Mouse (Mus musculus) MN1 (cell line): Measurements from ENCODE around the gene Anxa5.
A peak's percentile ranks its signal among the peaks of the same experiment; 100 is the strongest.

Experiments
- DNase-seq: peaks from one replicate; pipeline ENCODE4 v3.0.0-alpha.2; 2016; ENCODE audit warnings: low spot score

Gene Anxa5

DNA sequence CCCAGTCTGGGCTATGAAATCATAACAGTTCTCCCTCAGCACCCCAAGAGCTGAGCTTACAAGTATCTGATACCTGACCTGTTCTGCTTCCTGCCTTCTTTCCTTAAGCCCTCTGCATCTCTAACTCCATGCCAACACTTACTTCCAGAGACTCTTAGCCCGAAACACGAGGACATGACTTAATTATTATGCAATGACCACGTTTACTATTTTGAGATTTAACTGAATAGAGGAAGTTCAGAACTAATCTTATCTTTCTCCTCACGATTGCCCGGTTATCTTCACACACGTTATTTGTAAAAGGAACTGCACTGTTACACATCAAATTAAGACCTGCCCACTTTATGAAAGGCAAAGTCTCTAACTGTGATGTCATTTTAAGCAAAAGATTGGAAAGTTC is 28.8 kb downstream of the Anxa5 start:
- no peak for DNase-seq

DNA sequence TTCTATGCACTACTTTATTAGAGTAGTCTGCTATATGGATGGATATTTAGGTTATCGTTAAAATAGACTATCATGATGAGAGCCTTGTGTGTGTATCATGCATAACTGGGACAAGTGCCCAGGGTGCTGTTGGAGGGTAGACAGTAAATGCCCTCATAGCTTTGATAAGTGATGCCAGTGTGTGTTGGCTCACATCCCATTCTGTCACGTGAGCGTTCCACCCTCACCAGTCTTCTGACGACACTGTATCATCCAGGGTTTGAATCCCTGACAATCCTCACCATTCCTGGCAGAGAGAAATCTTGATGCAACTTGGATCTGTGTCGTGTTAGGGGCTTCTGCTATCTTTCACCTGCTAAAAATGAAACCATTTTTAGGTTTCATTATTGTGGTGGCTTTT is 29.2 kb downstream of the Anxa5 start:
- DNase-seq: peak; percentile 32

DNA sequence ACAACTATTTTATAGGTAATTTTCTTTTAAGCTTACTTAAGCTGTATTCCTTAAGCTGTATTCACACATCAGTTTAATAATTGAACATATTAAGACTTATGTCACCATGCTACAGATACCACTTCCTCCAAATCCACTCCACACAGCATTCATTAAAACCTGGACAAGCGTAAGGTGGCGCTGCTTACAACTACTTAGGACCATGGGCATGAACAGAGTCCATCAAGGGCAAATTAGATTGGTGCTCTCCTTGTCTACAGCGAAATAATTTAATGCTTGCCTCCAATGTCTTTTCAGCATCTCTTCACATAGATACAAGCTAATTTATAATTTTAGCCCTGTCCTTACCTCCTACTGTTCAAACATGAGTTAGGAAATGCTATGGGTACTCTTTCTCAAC is 29.7 kb downstream of the Anxa5 start:
- no peak for DNase-seq

DNA sequence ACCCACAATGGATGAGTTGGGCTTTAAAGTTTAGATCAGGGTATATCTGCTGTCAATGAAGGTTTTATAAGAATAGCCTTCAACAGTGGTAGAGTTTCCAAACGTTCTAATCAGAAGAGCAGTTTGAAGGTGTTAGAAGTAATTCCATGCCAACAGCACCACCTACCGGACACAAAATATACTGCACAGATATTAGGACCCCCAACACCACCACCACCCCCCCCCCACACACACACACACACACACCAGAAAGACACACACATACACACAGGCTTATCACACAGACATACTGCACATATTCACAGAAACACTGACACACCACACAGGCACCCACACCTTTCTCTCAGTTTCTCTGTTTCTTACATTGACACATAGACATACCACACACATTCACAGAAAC is 33.3 kb downstream of the Anxa5 start:
- DNase-seq: peak; percentile 58

DNA sequence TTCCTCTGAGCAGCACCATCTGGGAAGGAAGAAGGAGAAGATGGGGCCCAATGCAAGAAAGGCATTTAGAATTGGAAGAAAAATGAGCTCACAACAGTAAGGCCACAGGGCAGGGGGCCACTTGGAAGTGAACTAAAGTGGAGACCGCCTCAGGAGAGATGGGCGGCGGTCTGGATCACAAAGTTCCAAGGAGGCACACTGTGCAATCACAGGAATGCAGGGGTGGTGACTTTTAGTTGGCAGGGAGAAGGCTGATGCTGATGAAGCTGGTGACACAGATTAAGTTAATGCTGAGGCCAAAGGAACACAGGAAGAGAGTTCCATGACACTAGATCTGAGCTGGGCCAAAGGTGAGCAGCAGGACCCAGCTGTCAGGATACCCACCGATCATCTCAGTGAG is 35.4 kb downstream of the Anxa5 start:
- DNase-seq: no peak

DNA sequence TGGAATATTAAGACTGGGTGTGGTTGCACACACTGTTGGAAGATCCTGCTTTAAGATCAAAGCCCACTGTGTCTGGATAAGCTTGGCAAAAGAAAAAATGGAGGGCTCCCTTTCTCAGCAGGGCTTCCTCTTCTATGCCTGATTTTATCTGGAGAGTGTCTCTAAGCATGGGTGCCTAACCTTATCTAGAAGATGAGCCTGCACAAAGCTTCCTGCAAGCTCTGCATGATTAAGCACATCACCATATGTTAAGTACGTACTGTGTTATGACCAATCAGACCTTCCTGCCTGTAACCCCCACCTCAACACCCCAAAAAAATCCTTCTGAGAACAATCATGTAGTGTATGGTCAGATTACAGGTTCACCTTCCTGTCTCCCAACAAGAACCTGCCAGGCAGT is 45.3 kb downstream of the Anxa5 start:
- DNase-seq: no peak

DNA sequence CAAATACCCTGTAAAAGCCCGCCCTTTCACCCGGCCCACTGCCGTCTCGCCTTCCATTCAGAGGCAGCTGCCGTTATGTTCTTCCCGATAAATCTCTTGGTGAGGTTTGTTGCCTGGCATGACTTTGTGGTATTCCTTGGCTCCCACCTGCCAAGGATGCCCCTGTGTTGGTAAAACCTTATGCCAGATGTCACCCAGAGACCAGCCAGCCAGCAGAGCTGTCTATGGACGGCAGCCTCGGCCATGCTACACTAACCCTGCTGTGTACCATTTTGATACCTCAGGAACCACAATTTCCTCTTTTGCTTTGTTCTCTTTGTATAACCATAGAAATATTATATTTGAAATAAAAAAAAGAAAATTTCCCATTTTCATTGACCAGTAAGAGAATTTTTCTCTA is 48.3 kb downstream of the Anxa5 start:
- no peak for DNase-seq

DNA sequence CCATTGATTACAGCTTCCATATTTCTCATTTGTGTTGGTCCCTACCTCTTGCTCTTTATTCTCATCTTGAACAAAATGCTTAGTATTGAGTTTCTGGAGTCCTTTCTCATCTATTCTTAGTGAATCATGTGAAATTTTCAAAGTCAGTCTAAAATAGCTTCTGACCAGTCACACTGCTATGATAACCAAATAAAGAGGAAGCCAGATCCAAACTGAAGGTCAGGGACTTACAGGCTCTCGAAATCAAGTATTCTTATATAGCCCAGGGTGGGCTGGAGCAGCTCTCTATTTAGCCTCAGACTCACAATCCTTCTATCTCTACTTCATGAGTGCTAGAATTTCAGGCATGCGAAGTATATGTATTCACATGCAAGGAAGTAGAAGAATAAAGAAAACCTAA is 66.2 kb downstream of the Anxa5 start:
- DNase-seq: no peak

DNA sequence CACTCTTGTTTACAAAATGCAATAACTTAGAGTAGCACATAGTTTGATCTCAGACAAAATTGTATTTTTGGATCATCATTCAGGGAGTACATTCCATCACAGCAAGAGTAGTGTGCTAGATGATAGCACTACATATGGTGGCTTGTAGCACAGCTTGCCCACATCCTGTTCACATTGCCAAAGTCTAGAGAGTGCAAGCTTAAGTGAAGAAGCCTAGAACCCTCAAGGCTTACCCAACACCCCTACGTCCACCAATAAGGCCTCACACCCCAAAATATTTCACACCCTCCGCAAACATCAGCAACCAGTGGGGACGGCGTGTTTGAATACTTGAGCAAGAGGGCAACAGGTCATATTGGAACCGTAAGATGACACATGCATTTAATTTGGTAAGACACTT is 68.7 kb downstream of the Anxa5 start:
- no peak for DNase-seq

DNA sequence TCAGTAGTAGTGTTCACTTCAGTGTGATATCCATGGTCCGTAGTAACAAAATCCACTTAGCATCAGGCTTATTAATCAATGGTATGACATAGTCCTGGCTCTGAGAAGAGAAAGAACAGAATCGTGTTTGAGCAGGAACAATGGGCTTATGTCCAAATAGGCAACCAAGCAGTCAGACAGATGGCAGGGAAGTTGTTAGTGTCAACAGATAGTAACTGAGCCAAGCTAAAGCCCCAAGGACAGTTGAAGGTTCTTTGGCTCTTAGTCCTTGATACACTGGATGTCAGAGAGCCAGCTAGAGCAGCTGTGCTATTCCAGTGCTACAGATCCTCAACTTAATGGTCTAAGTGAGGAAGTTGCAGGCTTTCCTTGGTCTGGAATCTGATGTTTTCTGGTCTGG is 69.4 kb downstream of the Anxa5 start:
- DNase-seq: no peak

DNA sequence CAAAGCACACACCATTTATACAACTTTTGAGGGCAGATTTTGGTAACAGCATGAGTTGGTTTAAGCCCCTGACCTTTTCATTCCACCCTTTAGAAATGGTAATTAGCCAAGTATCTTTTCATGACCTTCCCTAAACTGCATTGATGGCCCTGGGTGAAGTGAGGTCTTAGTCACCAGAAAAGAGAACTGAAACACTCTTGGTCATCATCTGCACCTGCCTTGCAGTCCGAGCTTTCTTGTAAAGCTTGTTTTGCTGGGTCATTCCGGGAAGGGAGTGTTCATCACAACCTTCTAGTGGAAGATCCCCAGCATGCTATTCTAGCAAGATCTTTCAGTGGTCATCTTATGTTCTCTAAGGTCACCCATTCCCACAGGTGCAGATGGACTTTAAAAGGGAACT is 73.8 kb downstream of the Anxa5 start:
- DNase-seq: no peak

DNA sequence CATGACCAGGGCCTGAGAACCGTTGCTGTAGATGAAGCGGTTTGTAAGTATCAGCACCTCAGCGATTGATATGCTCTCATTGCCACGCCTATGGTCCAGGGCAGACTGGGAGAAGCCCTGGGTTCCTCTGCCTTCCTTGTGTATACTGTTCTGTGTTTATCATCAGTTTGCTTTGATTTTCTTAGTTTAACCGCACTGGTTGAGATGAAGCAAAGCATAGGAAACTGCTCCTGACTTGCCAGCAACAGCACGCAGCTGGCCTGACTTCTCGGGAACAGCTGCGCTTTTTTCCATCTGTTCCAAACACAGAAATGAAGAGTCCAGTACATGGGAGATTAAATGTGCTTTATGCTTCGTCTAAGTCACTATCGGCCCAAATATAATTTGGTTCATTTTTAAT is 75.0 kb downstream of the Anxa5 start:
- DNase-seq: no peak
